Mouse (Mus musculus): ENCODE measurements around the gene Ephb2. TPM values are rescaled to one million over a fixed set of nuclear protein-coding genes. Genes with fewer than 3 reads are reported as not detected.

Gene Ephb2
- polyA plus RNA-seq, 1 experiment from 2014 or later = 31.0 TPM

GRCm38 (mm10) chr4:136718193-136718986 is 117.4 kb downstream of the Ephb2 start:
- Histone ChIP-seq H3K4me2 (no peak overlapping the region), H3K4me3 (no peak overlapping the region), H3K9ac (no peak overlapping the region), H3K4me1 (peaks cover 22% of the 10 kb centered on the region), H3K36me3 (replicated peaks) (no peaks in the 10 kb centered on the region), H3K27ac (no peak overlapping the region), H3K9me3 (no peaks in the 10 kb centered on the region), H3K27me3 (replicated peaks) (no peaks in the 10 kb centered on the region)
- no peak for ATAC-seq (replicated peaks)
- 85% methylated on average over 14 of the region's 14 CpGs for WGBS

- Histone ChIP-seq H3K27me3 (replicated peaks) (no peaks in the 10 kb centered on the region), H3K9ac (no peak overlapping the region), H3K4me1 (peaks cover 28% of the 10 kb centered on the region), H3K4me2 (no peak overlapping the region), H3K9me3 (no peaks in the 10 kb centered on the region), H3K4me3 (no peak overlapping the region), H3K36me3 (replicated peaks) (no peaks in the 10 kb centered on the region), H3K27ac (peak overlapping the region; percentile 61)
- WGBS = 70% methylated on average over 7 of the region's 7 CpGs
- peak; percentile 45 for ATAC-seq (replicated peaks)
Observed at GRCm38 (mm10) chr4:136716561-136716972, 119.2 kb downstream of the Ephb2 start.

- ATAC-seq (replicated peaks) = no peak
- 86% methylated on average over 6 of the region's 6 CpGs for WGBS
- Histone ChIP-seq H3K4me2 (no peak overlapping the region), H3K9ac (no peak overlapping the region), H3K27ac (no peak overlapping the region), H3K9me3 (no peaks in the 10 kb centered on the region), H3K4me3 (no peak overlapping the region), H3K27me3 (replicated peaks) (no peaks in the 10 kb centered on the region), H3K4me1 (peaks cover 25% of the 10 kb centered on the region), H3K36me3 (replicated peaks) (no peaks in the 10 kb centered on the region)
Observed at GRCm38 (mm10) chr4:136714530-136714929, 121.3 kb downstream of the Ephb2 start.

GRCm38 (mm10) chr4:136713889-136714288 is 121.9 kb downstream of the Ephb2 start:
- Histone ChIP-seq H3K36me3 (replicated peaks) (no peaks in the 10 kb centered on the region), H3K9ac (no peak overlapping the region), H3K4me2 (no peak overlapping the region), H3K9me3 (no peaks in the 10 kb centered on the region), H3K4me1 (peaks cover 31% of the 10 kb centered on the region), H3K27ac (no peak overlapping the region), H3K27me3 (replicated peaks) (no peaks in the 10 kb centered on the region), H3K4me3 (no peak overlapping the region)
- 95% methylated on average over 7 of the region's 7 CpGs for WGBS
- ATAC-seq (replicated peaks) = no peak

- Histone ChIP-seq H3K4me1 (peaks cover 33% of the 10 kb centered on the region), H3K27me3 (replicated peaks) (no peaks in the 10 kb centered on the region), H3K9ac (no peak overlapping the region), H3K27ac (no peak overlapping the region), H3K4me2 (no peak overlapping the region), H3K4me3 (no peak overlapping the region), H3K36me3 (replicated peaks) (no peaks in the 10 kb centered on the region), H3K9me3 (no peaks in the 10 kb centered on the region)
- 83% methylated on average over 3 of the region's 3 CpGs for WGBS
- ATAC-seq (replicated peaks) = no peak
Observed at GRCm38 (mm10) chr4:136713431-136713830, 122.4 kb downstream of the Ephb2 start.

GRCm38 (mm10) chr4:136711985-136712768 is 123.6 kb downstream of the Ephb2 start:
- Histone ChIP-seq H3K4me2 (no peak overlapping the region), H3K9me3 (no peaks in the 10 kb centered on the region), H3K4me3 (no peak overlapping the region), H3K4me1 (peaks cover 31% of the 10 kb centered on the region), H3K36me3 (replicated peaks) (no peaks in the 10 kb centered on the region), H3K27me3 (replicated peaks) (no peaks in the 10 kb centered on the region), H3K9ac (no peak overlapping the region), H3K27ac (no peak overlapping the region)
- ATAC-seq (replicated peaks) = no peak
- WGBS = 33% methylated on average over 20 of the region's 20 CpGs

GRCm38 (mm10) chr4:136710345-136710744 is 125.4 kb downstream of the Ephb2 start:
- H3K9ac ChIP-seq = no peak overlapping the region
- no peak overlapping the region for H3K4me3 ChIP-seq
- H3K27ac ChIP-seq = no peak overlapping the region
- ATAC-seq (replicated peaks) = no peak
- WGBS = 93% methylated on average over 9 of the region's 9 CpGs
- H3K4me2 ChIP-seq = no peak overlapping the region
- H3K9me3 ChIP-seq = no peaks in the 10 kb centered on the region
- no peaks in the 10 kb centered on the region for H3K36me3 ChIP-seq (replicated peaks)
- H3K27me3 ChIP-seq (replicated peaks) = no peaks in the 10 kb centered on the region
- H3K4me1 ChIP-seq = peaks cover 19% of the 10 kb centered on the region

GRCm38 (mm10) chr4:136708956-136709355 is 126.8 kb downstream of the Ephb2 start:
- Histone ChIP-seq H3K9ac (no peak overlapping the region), H3K27ac (peak overlapping the region; percentile 47), H3K4me1 (peaks cover 27% of the 10 kb centered on the region), H3K27me3 (replicated peaks) (no peaks in the 10 kb centered on the region), H3K4me2 (no peak overlapping the region), H3K4me3 (no peak overlapping the region), H3K36me3 (replicated peaks) (no peaks in the 10 kb centered on the region), H3K9me3 (no peaks in the 10 kb centered on the region)
- whole genome bisulfite sequencing = 73% methylated on average over 2 of the region's 2 CpGs
- ATAC-seq (replicated peaks) = no peak

GRCm38 (mm10) chr4:136706696-136707095 is 129.1 kb downstream of the Ephb2 start:
- Histone ChIP-seq H3K4me3 (no peak overlapping the region), H3K36me3 (replicated peaks) (no peaks in the 10 kb centered on the region), H3K27ac (no peak overlapping the region), H3K4me2 (no peak overlapping the region), H3K27me3 (replicated peaks) (no peaks in the 10 kb centered on the region), H3K9ac (no peak overlapping the region), H3K4me1 (peaks cover 30% of the 10 kb centered on the region), H3K9me3 (no peaks in the 10 kb centered on the region)
- ATAC-seq (replicated peaks) = 0 out of 2 replicates have a peak, but pooled peaks have one; percentile 20
- WGBS = 67% methylated on average over 4 of the region's 4 CpGs

GRCm38 (mm10) chr4:136705091-136705490 is 130.7 kb downstream of the Ephb2 start:
- no peak for ATAC-seq (replicated peaks)
- Histone ChIP-seq H3K27me3 (replicated peaks) (no peaks in the 10 kb centered on the region), H3K27ac (no peak overlapping the region), H3K9ac (no peak overlapping the region), H3K36me3 (replicated peaks) (no peaks in the 10 kb centered on the region), H3K4me1 (peaks cover 41% of the 10 kb centered on the region), H3K4me2 (no peak overlapping the region), H3K4me3 (no peak overlapping the region), H3K9me3 (no peaks in the 10 kb centered on the region)
- WGBS = 66% methylated on average over 5 of the region's 5 CpGs

- H3K4me1 ChIP-seq = peaks cover 41% of the 10 kb centered on the region
- H3K36me3 ChIP-seq (replicated peaks) = no peaks in the 10 kb centered on the region
- no peaks in the 10 kb centered on the region for H3K9me3 ChIP-seq
- ATAC-seq (replicated peaks) = no peak
- H3K4me2 ChIP-seq = no peak overlapping the region
- 50% methylated on average over 3 of the region's 3 CpGs for WGBS
- H3K27me3 ChIP-seq (replicated peaks) = no peaks in the 10 kb centered on the region
- H3K27ac ChIP-seq = no peak overlapping the region
- no peak overlapping the region for H3K9ac ChIP-seq
- no peak overlapping the region for H3K4me3 ChIP-seq
Observed at GRCm38 (mm10) chr4:136704551-136704950, 131.2 kb downstream of the Ephb2 start.

GRCm38 (mm10) chr4:136703351-136703750 is 132.4 kb downstream of the Ephb2 start:
- H3K27me3 ChIP-seq (replicated peaks) = no peaks in the 10 kb centered on the region
- no peak overlapping the region for H3K4me2 ChIP-seq
- no peaks in the 10 kb centered on the region for H3K36me3 ChIP-seq (replicated peaks)
- no peaks in the 10 kb centered on the region for H3K9me3 ChIP-seq
- no peak overlapping the region for H3K4me3 ChIP-seq
- WGBS = 88% methylated on average over 11 of the region's 11 CpGs
- no peak overlapping the region for H3K27ac ChIP-seq
- H3K4me1 ChIP-seq = peaks cover 40% of the 10 kb centered on the region
- no peak overlapping the region for H3K9ac ChIP-seq
- no peak for ATAC-seq (replicated peaks)

All from midbrain, embryonic 15.5 days (tissue).